Mouse (Mus musculus) ES-E14 (cell line): ENCODE measurements around the gene Ccdc146.

Experiments
- CHD2 ChIP-seq: IDR thresholded peaks from 2 replicates; pipeline ENCODE4 v1.6.1; 2014; ENCODE audit warnings: mild to moderate bottlenecking, low read depth, low read length, inconsistent platforms
- HCFC1 ChIP-seq: IDR thresholded peaks from 2 replicates; pipeline ENCODE4 v1.6.1; 2012; ENCODE audit warnings: low read length, inconsistent platforms, borderline replicate concordance; ENCODE audit not compliant: insufficient read depth
- ZC3H11A ChIP-seq: IDR thresholded peaks from 2 replicates; pipeline ENCODE4 v1.6.1; 2012; ENCODE audit warnings: low read depth, mild to moderate bottlenecking, inconsistent platforms, low read length, borderline replicate concordance

- TF ChIP-seq CHD2: no peak
- no peak for TF ChIP-seq ZC3H11A
- no peak for TF ChIP-seq HCFC1
Measured at GRCm38 (mm10) chr5:21366338-21367053, 58.0 kb downstream of the Ccdc146 start.
